Mouse (Mus musculus) T-cell, adult 66 days (primary cell): ENCODE measurements around the gene Cdh8. TPM values are rescaled to one million over a fixed set of nuclear protein-coding genes. Genes with fewer than 3 reads are reported as not detected.

Experiments used
- total RNA-seq, 2 experiments: library from RNA; stranded (reverse); gene quantifications; 3 replicates in 1 of 2; 4 replicates in 1 of 2; pipeline ENCODE4 v1.2.4; 2023

Gene Cdh8
- not detected for total RNA-seq

GRCm38 (mm10) chr8:99415966-99416781 is at the start of gene Cdh8:
Cdh8 (minus strand) TSS chr8:99416471.

